Mouse (Mus musculus): Measurements from ENCODE around the gene Pfdn4.
A peak's percentile ranks its signal among the peaks of the same experiment; 100 is the strongest.

The Pfdn4 gene

DNA sequence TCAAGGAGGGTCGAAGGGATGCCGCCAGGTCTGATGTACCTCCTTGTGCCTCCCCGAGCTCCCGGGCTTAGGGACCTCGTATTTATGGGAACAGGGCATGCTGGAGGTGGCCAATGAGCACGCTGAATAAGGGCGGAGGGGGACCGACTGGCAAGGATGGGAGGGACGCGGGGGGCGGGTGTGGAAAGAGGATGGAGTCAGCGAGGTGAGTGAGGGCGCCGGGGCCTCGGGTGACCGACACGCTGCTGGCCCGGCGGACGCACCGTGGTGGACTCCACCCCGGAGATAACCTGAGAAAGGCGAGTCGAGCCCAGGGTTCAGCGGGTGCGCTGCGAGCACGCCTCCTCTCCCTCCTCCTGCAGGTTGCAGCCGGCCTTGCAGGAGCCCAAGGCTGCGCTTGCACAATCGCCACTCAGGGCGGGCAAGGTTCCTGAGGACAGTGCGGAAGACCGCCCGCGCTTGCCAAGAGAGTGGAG lies 901 bp downstream of the Pfdn4 start, which contains the start of gene Cyp24a1:
Cyp24a1 (minus strand) TSS at position 55 of the 476 bp plus-strand sequence.
- peak; percentile 58 for DNase-seq (ENCODE audit: low read depth, low spot score)

DNA sequence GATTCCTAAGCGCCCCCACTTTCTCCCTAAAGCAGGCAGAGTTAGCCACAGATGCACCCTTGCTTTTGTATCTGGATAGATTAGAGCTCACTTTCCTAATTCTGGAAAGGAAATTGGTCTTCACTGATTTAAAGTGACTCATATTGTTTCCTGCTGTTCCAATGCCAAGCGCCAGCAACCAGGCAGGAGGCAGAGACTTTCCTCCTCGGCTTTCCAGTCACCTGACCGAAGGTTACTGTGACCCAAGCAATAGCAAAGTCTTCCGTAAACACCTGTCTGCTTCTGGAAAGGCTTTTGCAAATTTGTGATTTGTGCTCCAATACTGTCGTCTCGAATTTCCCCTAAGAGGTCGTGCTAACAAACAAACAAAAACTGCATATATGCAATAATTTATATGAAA lies 1.8 kb downstream of the Pfdn4 start:
- DNase-seq (ENCODE audit: low read depth, low spot score) = no peak

GRCm38 (mm10) chr2:170503343-170503742 lies 7.1 kb downstream of the Pfdn4 start:
- no peak for DNase-seq (ENCODE audit: low read depth, low spot score)

- no peak for DNase-seq (ENCODE audit: low read depth, low spot score)
Measured at GRCm38 (mm10) chr2:170503983-170504382, 7.8 kb downstream of the Pfdn4 start.

DNA sequence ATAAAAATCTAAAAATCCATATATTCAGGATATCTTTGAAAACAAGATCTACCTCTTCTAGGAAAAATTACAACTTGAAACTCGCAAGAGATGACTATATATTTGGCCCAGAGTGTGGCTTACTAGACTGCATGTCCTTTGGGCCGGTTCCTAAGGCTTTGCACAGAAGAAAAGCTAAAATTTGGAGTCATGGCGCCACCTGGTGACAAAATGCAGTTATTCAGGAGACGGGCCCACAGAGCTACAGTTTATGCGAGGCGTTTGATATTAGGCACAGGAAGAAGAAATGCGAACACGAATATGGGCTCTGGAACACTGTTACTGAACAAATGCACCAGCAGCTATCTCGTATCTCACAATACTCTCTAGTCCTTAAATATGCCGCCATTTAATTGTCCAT lies 11.5 kb downstream of the Pfdn4 start:
- DNase-seq (ENCODE audit: low read depth, low spot score) = peak; percentile 73

DNA sequence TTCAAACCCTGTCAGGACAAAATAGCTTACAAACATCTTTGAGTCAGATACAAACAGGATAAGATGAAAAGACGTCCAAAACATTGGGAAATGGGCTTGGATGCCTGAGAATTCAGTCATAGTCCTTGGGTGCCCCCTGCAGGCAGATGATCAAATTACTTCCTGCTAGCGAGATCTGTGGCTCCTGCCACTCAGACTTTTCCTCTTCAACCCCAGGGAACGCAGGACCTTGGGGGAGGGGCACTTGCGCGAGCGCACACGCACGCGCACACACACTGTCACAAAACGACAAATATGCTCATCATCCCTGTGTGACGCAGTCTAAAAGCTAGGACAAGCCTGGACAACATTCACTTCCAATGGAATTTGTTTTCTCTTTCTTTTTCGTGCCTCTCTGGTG lies 12.6 kb downstream of the Pfdn4 start:
- peak; percentile 89 for DNase-seq (ENCODE audit: low read depth, low spot score)

- peak; percentile 89 for DNase-seq (ENCODE audit: low read depth, low spot score)
Measured at GRCm38 (mm10) chr2:170511073-170511891, 15.1 kb downstream of the Pfdn4 start.

DNA sequence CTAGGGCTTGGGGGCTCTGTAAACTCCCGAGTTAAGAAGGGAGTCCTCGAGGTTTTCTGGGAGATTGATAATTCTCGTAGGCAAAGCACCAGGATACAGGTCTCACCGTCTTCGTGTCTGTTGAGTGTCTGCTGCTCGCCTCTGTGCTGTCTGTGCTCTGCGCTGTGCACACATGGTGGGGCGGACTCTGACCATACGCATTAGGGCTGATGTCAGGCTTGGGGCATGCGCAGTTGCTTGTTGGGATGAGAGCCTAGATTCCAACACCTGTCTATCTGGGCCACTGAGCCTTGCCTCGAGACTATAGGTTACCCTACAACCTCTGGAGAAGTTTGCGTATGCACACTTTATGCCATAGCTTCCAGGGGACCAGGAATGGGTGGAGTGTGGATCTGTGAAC lies 17.5 kb downstream of the Pfdn4 start:
- no peak for DNase-seq (ENCODE audit: low read depth, low spot score)

- DNase-seq (ENCODE audit: low read depth, low spot score) = peak; percentile 75
Measured at GRCm38 (mm10) chr2:170520321-170520971, 24.2 kb downstream of the Pfdn4 start.

GRCm38 (mm10) chr2:170526513-170526912 lies 30.3 kb downstream of the Pfdn4 start:
- peak; percentile 47 for DNase-seq (ENCODE audit: low read depth, low spot score)

DNA sequence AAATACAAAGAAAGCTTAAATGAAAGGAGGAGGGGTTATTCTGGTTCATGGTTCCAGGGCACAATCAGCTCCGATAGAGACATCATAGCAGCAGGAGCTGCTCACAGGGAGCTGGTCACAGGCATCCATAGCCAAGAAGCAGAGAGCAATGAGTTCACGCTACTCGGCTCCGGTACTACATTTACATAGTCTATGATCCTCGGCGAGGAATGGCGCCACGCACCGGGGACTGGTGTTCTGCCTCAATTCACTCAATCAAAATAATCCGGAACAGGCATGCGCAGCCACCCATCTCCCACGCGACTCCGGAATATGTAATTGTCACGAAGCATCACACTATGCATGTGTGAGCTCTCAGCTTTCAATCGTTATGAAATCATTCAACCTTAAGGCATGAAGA lies 31.8 kb downstream of the Pfdn4 start:
- no peak for DNase-seq (ENCODE audit: low read depth, low spot score)

DNA sequence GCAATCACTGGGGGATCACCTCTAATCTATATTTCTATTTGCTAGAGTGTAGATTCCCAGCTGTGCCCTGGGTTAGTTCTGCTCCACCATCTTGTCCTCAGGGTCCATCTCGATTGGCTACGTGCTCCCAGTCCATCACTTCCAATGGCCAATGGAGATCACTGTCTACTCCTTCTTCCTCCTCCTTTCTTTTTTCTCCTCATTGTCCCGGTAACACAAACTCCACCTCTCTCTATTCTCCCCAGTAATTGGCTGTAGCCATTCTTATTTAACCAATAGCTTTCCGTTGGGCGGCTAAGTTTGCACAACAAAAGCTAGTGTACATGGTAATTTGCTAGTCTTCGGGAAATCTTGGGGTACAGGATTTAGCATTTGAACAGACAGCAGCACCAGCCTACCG lies 33.5 kb downstream of the Pfdn4 start:
- peak; percentile 96 for DNase-seq (ENCODE audit: low read depth, low spot score)

- peak; percentile 85 for DNase-seq (ENCODE audit: low read depth, low spot score)
Measured at GRCm38 (mm10) chr2:170530256-170530655, 34.0 kb downstream of the Pfdn4 start.

DNA sequence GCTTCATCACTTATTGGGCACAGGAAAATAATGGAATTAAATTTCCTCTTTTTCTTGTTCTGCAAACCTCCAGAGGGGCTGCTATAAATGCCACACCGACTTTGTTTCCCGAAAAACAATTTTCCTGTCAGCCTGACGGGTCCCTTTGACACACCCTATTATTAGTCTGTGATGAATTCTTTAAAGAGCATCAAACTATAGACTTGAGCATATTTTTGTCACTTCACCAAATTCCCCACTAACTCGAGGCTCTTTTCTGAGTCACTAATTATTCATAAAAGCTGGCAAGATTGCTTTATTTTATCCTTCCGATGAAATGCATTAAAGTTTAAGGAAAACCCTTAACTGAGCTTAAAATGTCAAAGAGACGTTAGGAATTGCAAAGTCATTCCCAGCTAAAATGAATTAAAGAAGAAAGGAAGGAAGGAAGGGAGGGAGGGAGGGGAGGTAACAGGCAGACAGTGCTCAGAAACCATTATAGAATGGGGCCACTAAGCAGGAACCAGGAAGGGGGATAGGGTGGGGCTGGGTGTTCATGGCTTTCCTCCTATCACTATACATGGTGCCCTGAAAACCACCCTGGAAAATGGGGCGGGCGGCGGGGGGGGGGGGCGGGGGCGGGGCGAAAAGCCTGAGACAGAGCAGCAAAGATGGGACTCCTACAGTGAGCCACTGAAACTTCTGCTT lies 38.0 kb downstream of the Pfdn4 start:
- no peak for DNase-seq (ENCODE audit: low read depth, low spot score)

- DNase-seq (ENCODE audit: low read depth, low spot score) = no peak
Measured at GRCm38 (mm10) chr2:170534803-170535174, 38.6 kb downstream of the Pfdn4 start.

GRCm38 (mm10) chr2:170535841-170536240 lies 39.6 kb downstream of the Pfdn4 start:
- DNase-seq (ENCODE audit: low read depth, low spot score) = no peak

- DNase-seq (ENCODE audit: low read depth, low spot score) = no peak
Measured at GRCm38 (mm10) chr2:170539211-170539610, 43.0 kb downstream of the Pfdn4 start.

DNA sequence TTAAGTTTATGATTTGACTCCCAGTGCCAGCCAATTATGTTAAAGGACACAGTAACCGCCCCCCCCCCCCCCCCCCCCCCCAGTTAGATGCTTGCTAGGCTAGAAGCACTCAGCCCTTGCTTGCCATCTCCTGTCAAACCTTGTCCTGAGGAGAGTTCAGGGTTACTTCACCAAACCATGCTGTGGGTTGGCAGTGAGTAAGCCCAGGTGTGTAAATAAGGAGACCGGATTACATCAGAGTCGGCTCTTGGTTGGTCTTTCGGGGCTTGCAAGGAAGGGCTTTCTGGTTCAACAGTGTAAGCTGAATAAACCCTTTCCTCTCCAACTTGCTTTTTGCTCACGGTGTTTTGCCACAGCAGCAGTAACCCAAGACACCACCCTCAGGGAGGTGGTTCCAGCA lies 47.4 kb downstream of the Pfdn4 start:
- no peak for DNase-seq (ENCODE audit: low read depth, low spot score)

DNA sequence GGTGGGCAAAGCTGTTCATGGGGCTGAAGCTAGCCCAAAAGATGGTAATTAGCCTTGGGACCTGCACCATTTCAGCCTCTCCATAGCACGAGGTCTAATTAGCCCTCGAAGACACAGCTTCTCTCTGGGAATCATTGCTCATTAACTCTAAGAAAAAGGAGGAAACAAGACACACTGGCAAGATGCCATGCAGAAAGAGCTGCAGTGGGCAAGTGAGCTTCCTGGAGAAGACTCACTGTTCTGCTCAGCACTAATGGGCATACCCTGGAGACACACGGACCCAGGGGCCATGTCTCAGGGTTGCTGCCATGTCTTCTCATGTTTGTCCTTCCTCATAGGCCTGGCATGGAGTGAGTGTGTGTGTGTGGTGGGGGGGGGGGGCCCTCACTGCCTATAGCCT lies 47.9 kb downstream of the Pfdn4 start:
- DNase-seq (ENCODE audit: low read depth, low spot score) = no peak

DNA sequence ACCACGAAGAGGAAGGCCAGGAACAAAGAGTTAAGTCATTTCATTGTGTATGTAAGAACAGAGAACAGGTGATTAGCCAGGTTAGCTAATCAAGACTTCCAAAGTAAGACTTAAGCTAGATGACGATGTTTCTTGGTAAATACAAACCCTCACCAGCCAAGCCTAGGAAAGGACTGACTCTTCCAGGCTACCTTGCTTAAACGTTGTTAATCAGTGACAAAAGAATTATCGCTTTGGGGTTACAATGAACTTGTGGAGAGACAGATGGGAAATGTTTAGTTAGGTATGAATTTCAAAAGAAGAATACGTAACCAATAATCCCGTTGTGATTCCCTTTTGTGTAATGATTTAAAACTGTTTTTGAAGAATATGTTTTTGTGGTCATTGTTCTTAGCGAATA lies 48.7 kb downstream of the Pfdn4 start:
- no peak for DNase-seq (ENCODE audit: low read depth, low spot score)

GRCm38 (mm10) chr2:170545745-170546144 lies 49.5 kb downstream of the Pfdn4 start:
- no peak for DNase-seq (ENCODE audit: low read depth, low spot score)

DNA sequence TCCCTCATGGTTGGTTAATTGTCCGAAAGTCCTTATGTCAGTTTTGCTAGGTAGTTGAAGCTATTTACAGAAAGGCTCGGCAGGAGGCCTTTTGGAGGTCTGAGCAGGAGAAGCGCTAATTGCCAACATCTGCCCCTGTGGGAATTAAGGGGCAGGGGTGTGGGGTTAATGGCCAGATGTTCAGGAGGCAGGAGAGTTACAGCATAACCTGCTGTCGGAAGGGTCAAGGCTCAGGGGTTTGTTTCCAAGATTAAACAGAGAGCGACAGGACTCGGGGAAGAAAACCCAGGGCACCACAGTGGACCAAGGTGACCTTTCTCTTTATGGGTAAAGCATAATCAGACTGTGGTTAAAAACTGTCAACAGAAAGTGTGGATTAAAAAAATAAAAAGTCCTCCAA lies 51.3 kb downstream of the Pfdn4 start:
- no peak for DNase-seq (ENCODE audit: low read depth, low spot score)

Data from ES-CJ7 (cell line).